Mouse (Mus musculus): ENCODE measurements at regions not wholly inside any gene's neighbourhood (a gene's known extent, or its start where the extent isn't known, plus 50 kb on each side); places are given as distances from the start of the nearest gene placed in this dataset.

GRCm38 (mm10) chr2:6272514-6272913 lies 50.0 kb upstream of the Usp6nl start:
- H3ac ChIP-seq (ENCODE audit: control insufficient read depth, insufficient read length), result no peak overlapping the region
- H3K27me3 ChIP-seq (ENCODE audit: control insufficient read depth, insufficient read depth, insufficient read length), result no peaks in the 10 kb centered on the region
- TF ChIP-seq TCF3 (IDR thresholded peaks at IDR 0.05; ENCODE audit: insufficient read length, low read depth), result no peak
- no peak for TF ChIP-seq POLR2A (IDR thresholded peaks at IDR 0.05; ENCODE audit: insufficient read length, low read depth)
- no peak for TF ChIP-seq POLR2AphosphoS2 (IDR thresholded peaks at IDR 0.05; ENCODE audit: insufficient read length, low read depth)
- no peaks in the 10 kb centered on the region for H3K79me2 ChIP-seq (ENCODE audit: control insufficient read depth, insufficient read depth)
- H3K4me2 ChIP-seq (ENCODE audit: low read depth), result no peak overlapping the region
- H3K4me3 ChIP-seq, result no peak overlapping the region
- no peaks in the 10 kb centered on the region for H3K36me3 ChIP-seq (ENCODE audit: control insufficient read depth, insufficient read depth)
